Mouse (Mus musculus) myocyte (in vitro differentiated cells): ENCODE data around the gene Fndc9. TPM values are rescaled to one million over a fixed set of nuclear protein-coding genes. Genes with fewer than 3 reads are reported as not detected.

ENCODE experiments used
- H3K27me3 ChIP-seq: one replicate; pipeline ENCODE4 v1.6.1; 2011; ENCODE audit not compliant: control insufficient read depth, insufficient read depth, insufficient read length
- H3K36me3 ChIP-seq: one replicate; pipeline ENCODE4 v1.6.1; 2011; ENCODE audit not compliant: control insufficient read depth, insufficient read depth
- H3K4me2 ChIP-seq: one replicate; pipeline ENCODE4 v1.6.1; 2011; ENCODE audit warnings: low read depth, control low read depth
- H3K4me3 ChIP-seq: one replicate; pipeline ENCODE4 v1.5.1; 2011; ENCODE audit warnings: mild to moderate bottlenecking, control low read depth, moderate library complexity
- H3K79me2 ChIP-seq: one replicate; pipeline ENCODE4 v1.6.1; 2011; ENCODE audit not compliant: control insufficient read depth, insufficient read depth
- H3ac ChIP-seq: one replicate; pipeline ENCODE4 v1.6.1; 2011; ENCODE audit not compliant: control insufficient read depth, insufficient read length
- CEBPB ChIP-seq: IDR thresholded peaks from 2 replicates; pipeline ENCODE4 v1.6.1; 2011; ENCODE audit warnings: mild to moderate bottlenecking, moderate library complexity; ENCODE audit not compliant: poor library complexity, insufficient read depth, severe bottlenecking
- E2F4 ChIP-seq: IDR thresholded peaks from one replicate; pipeline ENCODE4 v1.6.1; 2011; ENCODE audit warnings: mild to moderate bottlenecking, control low read depth, moderate library complexity; ENCODE audit not compliant: insufficient read depth
- MAX ChIP-seq: IDR thresholded peaks from one replicate; pipeline ENCODE4 v1.6.1; 2011; ENCODE audit warnings: low read depth, mild to moderate bottlenecking, control low read depth
- MYOD1 ChIP-seq, 3 experiments: IDR thresholded peaks; one replicate each; pipeline ENCODE4 v1.6.1; 2011; ENCODE audit warnings: control low read depth in 2 of 3, low read depth in 2 of 3, mild to moderate bottlenecking in 2 of 3, moderate library complexity in 1 of 3; ENCODE audit not compliant: insufficient read length in 2 of 3, control insufficient read depth in 1 of 3
- MYOG ChIP-seq, 3 experiments: IDR thresholded peaks; one replicate each; pipeline ENCODE4 v1.6.1; 2011; ENCODE audit warnings: control low read depth in 2 of 3, low read depth in 2 of 3, mild to moderate bottlenecking in 2 of 3; ENCODE audit not compliant: insufficient read length in 2 of 3, control insufficient read depth in 1 of 3, insufficient read depth in 1 of 3
- POLR2A ChIP-seq: IDR thresholded peaks from one replicate; pipeline ENCODE4 v1.6.1; 2011; ENCODE audit warnings: low read depth, mild to moderate bottlenecking, control low read depth, moderate library complexity; ENCODE audit not compliant: insufficient read length
- POLR2AphosphoS2 ChIP-seq: IDR thresholded peaks from one replicate; pipeline ENCODE4 v1.6.1; 2011; ENCODE audit warnings: low read depth, control low read depth; ENCODE audit not compliant: insufficient read length
- REST ChIP-seq: IDR thresholded peaks from one replicate; pipeline ENCODE4 v1.6.1; 2011; ENCODE audit warnings: mild to moderate bottlenecking, control low read depth, moderate library complexity; ENCODE audit not compliant: insufficient read depth, insufficient read length
- SRF ChIP-seq: IDR thresholded peaks from one replicate; pipeline ENCODE4 v1.6.1; 2011; ENCODE audit warnings: low read depth; ENCODE audit not compliant: control insufficient read depth, insufficient read length
- TCF12 ChIP-seq: IDR thresholded peaks from one replicate; pipeline ENCODE4 v1.6.1; 2011; ENCODE audit warnings: mild to moderate bottlenecking, control low read depth; ENCODE audit not compliant: poor library complexity, insufficient read depth, severe bottlenecking
- TCF3 ChIP-seq: IDR thresholded peaks from one replicate; pipeline ENCODE4 v1.6.1; 2011; ENCODE audit warnings: low read depth, control low read depth; ENCODE audit not compliant: insufficient read length
- USF1 ChIP-seq: IDR thresholded peaks from one replicate; pipeline ENCODE4 v1.6.1; 2011; ENCODE audit warnings: low read depth, mild to moderate bottlenecking, control low read depth, moderate library complexity
- polyA plus RNA-seq: library from polyadenylated mRNA; unstranded; fragments of >200 nt; fragmentation: generic; extraction: Trizol; gene quantifications from one replicate; pipeline ENCODE4 v1.2.1, GENCODE M21; 2012; ENCODE audit warnings: missing spikeins

Fndc9 gene
- polyA plus RNA-seq, 1 experiment, result 0.74 TPM

GRCm38 (mm10) chr11:46263291-46263690 lies 28.0 kb downstream of the Fndc9 start:
- H3K4me3 ChIP-seq, result no peak overlapping the region
- TF ChIP-seq USF1, result no peak
- no peak for TF ChIP-seq E2F4
- TF ChIP-seq MYOG (IDR thresholded peaks at IDR 0.05; ENCODE audit: control insufficient read depth in 1 of 3, insufficient read depth in 1 of 3, insufficient read length in 2 of 3, low read depth in 2 of 3), result no peak
- no peak for TF ChIP-seq TCF12
- no peak for TF ChIP-seq MAX
- no peak for TF ChIP-seq CEBPB
- no peak for TF ChIP-seq REST
- no peak for TF ChIP-seq POLR2AphosphoS2
- TF ChIP-seq MYOD1 (IDR thresholded peaks at IDR 0.05; ENCODE audit: control insufficient read depth in 1 of 3, insufficient read length in 2 of 3, low read depth in 2 of 3), result no peak
- TF ChIP-seq TCF3, result no peak
- no peak for TF ChIP-seq SRF
- no peak for TF ChIP-seq POLR2A
- H3ac ChIP-seq, result no peak overlapping the region
- no peak overlapping the region for H3K4me2 ChIP-seq
- H3K27me3 ChIP-seq, result no peaks in the 10 kb centered on the region
- no peaks in the 10 kb centered on the region for H3K79me2 ChIP-seq
- H3K36me3 ChIP-seq, result no peaks in the 10 kb centered on the region

- no peaks in the 10 kb centered on the region for H3K79me2 ChIP-seq
- no peaks in the 10 kb centered on the region for H3K36me3 ChIP-seq
- no peaks in the 10 kb centered on the region for H3K27me3 ChIP-seq
- TF ChIP-seq MYOD1 (IDR thresholded peaks at IDR 0.05; ENCODE audit: control insufficient read depth in 1 of 3, insufficient read length in 2 of 3, low read depth in 2 of 3), result no peak
- no peak for TF ChIP-seq MAX
- TF ChIP-seq E2F4, result no peak
- no peak for TF ChIP-seq TCF12
- TF ChIP-seq USF1, result no peak
- TF ChIP-seq SRF, result no peak
- TF ChIP-seq POLR2AphosphoS2, result no peak
- TF ChIP-seq TCF3, result no peak
- no peak for TF ChIP-seq MYOG (IDR thresholded peaks at IDR 0.05; ENCODE audit: control insufficient read depth in 1 of 3, insufficient read depth in 1 of 3, insufficient read length in 2 of 3, low read depth in 2 of 3)
- no peak overlapping the region for H3K4me3 ChIP-seq
- no peak overlapping the region for H3ac ChIP-seq
- no peak overlapping the region for H3K4me2 ChIP-seq
These were observed 29.3 kb downstream of the Fndc9 start for GRCm38 (mm10) chr11:46264584-46264983.

- TF ChIP-seq MYOD1 (IDR thresholded peaks at IDR 0.05; ENCODE audit: control insufficient read depth in 1 of 3, insufficient read length in 2 of 3, low read depth in 2 of 3) (no peak), POLR2A (no peak), TCF3 (no peak), CEBPB (no peak), MYOG (IDR thresholded peaks at IDR 0.05; ENCODE audit: control insufficient read depth in 1 of 3, insufficient read depth in 1 of 3, insufficient read length in 2 of 3, low read depth in 2 of 3) (no peak), POLR2AphosphoS2 (no peak), E2F4 (no peak), USF1 (no peak), SRF (no peak), MAX (no peak), TCF12 (no peak), REST (no peak)
- Histone ChIP-seq H3K36me3 (no peaks in the 10 kb centered on the region), H3K4me3 (no peak overlapping the region), H3K79me2 (no peaks in the 10 kb centered on the region), H3K4me2 (no peak overlapping the region), H3K27me3 (no peaks in the 10 kb centered on the region), H3ac (no peak overlapping the region)
These were observed 29.9 kb downstream of the Fndc9 start for GRCm38 (mm10) chr11:46265031-46265786.

GRCm38 (mm10) chr11:46268991-46269390 lies 33.7 kb downstream of the Fndc9 start:
- TF ChIP-seq SRF (no peak), MYOG (IDR thresholded peaks at IDR 0.05; ENCODE audit: control insufficient read depth in 1 of 3, insufficient read depth in 1 of 3, insufficient read length in 2 of 3, low read depth in 2 of 3) (no peak), REST (no peak), CEBPB (no peak), POLR2AphosphoS2 (no peak), MYOD1 (IDR thresholded peaks at IDR 0.05; ENCODE audit: control insufficient read depth in 1 of 3, insufficient read length in 2 of 3, low read depth in 2 of 3) (no peak), USF1 (no peak), E2F4 (no peak), MAX (no peak), TCF3 (no peak), TCF12 (no peak), POLR2A (no peak)
- Histone ChIP-seq H3ac (no peak overlapping the region), H3K27me3 (no peaks in the 10 kb centered on the region), H3K4me2 (no peak overlapping the region), H3K36me3 (no peaks in the 10 kb centered on the region), H3K79me2 (no peaks in the 10 kb centered on the region), H3K4me3 (no peak overlapping the region)
